Mouse (Mus musculus) liver, adult (tissue): ENCODE results near the gene Gm13199.

Experiments
- GATA4 ChIP-seq: IDR thresholded peaks from 2 replicates; pipeline ENCODE4 v1.6.1; 2014; ENCODE audit warnings: mild to moderate bottlenecking, low read length; ENCODE audit not compliant: insufficient replicate concordance

Gm13199 gene

DNA sequence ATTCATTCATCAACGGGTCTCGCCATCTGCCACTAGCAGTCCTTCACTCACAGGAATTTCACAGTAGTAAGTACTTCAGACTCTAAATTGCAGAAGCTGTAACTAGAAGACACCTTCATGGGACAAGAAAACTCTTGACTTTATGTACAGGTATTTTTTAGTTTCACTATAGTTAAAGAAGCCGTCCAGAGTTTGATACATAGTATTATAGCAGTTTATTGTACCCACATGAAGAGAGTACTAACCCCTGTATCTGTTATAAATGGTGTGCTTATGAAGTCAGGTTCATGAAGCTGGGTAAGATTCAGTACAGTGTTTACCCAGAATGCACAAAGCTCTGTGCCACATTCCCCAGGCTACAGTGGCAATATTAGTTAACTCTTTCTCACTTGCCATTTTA is at the start of gene Gm13199:
Gene Gm13199 (minus strand): TSS at position 101 of the 400 bp plus-strand sequence.
- TF ChIP-seq GATA4 = no peak

DNA sequence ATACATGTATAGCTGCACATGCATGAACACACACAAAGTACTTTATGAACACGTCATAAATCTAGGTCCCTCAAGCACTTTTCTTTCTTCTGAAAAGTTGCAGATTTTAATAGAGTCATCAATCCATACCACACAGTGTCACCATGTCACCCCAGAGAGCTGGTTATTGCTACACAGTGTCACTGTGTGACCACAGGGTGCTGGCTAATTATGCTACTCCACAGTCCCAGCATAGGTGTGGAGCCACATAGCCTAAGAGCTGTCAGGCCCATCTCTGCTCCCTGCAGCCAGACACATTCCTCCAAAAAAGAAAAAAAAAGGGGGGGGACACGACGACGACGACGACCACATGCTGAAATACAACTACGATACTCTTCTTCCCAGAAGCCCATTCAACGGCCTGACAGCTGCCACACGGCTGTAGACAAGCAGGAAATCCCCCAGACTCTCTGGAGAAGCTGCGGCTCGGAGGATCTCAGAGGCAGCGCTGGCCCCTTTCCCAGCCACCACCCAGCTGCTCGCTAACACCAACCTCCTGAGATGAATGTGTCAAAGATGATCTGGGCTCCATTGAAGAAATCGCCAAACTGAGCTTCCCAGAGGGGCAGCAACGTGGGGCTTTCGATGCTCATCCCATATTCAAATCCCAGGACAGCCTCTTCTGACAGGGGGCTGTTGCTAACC is 48.7 kb upstream of the Gm13199 start:
- no peak for TF ChIP-seq GATA4

DNA sequence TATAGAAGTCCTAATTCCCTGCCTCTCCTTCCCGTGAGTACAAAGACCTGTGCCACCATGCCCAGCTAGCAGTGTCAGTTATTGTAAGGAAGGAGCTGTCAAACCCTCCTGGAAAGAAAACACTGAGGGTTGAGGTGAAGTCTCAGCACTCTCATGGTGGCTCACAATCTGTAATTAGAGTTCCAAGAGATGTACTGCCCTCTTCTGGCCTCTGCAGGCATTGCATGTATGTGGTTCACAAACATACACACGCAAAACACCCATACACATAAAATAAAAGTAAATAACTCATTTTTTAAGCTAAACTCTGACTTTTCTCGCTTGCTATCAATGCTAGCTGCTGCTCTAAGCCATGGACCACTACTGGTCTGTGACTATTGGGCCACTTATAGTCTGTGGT is 43.9 kb upstream of the Gm13199 start:
- no peak for TF ChIP-seq GATA4

DNA sequence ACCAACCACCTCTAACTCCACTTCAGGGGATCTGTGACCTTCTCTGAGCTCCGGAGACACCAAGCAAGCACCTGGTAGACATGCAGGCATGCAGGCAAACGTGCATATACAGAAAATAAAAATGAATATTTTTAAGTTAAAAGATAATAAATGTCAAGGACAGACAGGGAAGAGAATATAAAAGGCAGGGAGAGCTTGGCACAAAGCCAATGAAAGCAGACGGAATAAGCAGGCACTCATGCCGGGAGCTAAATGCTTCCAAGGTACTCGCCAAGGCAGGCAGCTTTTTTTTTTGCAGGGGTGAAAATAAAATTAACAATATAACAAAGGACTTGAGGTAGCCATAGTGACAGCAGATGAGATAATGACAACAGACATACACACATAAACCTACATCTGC is 43.4 kb upstream of the Gm13199 start:
- no peak for TF ChIP-seq GATA4

DNA sequence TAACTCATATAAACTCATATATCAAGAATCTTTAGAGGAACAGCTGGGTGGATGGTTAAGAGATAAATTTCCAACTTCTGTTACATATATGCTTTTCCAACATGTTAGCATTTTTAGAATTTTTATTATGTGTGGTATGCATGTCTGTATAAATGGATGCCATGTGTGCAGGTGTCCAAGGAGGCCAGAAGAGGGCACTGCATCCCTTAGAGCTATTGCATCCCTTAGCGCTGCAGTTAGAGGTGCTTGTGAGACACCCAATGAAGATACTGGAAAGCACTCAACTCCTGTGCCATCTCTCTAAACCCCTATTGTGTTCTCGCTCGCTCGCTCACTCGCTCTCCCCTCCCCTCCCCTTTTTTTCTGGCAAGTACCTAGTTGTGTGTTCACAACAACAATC is 37.4 kb upstream of the Gm13199 start:
- TF ChIP-seq GATA4 = no peak

DNA sequence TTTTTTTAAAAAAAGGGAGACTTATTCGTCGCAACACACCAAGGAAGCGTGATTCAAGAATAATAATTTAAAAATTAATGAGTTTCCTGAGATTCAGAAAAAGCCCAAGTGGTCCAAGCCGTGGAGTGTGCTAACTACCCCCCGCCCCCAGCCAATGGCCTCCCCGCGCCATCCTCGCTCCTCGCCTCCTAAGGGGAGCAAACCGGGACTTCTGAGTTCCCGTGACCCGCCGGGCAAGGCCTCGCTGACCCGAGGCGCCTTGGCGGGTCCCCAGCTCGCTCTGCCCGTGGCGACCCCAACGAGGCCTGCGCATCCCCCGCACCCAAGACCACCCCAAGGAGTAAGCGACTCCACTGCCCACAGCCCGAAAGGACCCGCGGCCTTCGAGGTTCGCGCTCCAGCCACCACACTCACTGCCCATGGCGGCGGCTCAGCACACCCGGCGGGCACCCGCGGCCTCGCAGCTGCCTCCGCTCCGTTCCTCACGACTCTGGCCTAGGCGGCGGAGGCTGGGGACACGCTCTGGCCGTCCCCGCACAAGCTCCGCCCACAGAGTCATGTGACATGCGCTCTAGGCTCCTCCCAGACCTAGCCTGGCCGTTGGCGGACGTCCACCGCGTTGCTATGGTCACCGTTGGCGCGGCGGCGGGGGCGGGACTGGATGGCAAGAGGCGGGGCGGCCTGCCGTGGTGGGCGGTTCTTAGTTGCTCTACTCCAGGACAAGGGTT is 32.3 kb upstream of the Gm13199 start, which contains the start of gene Sec61a2:
Gene Sec61a2 (minus strand): TSS at position 590 of the 728 bp plus-strand sequence.
- peak; percentile 15; the same call in 1 of the 2 replicates for TF ChIP-seq GATA4

DNA sequence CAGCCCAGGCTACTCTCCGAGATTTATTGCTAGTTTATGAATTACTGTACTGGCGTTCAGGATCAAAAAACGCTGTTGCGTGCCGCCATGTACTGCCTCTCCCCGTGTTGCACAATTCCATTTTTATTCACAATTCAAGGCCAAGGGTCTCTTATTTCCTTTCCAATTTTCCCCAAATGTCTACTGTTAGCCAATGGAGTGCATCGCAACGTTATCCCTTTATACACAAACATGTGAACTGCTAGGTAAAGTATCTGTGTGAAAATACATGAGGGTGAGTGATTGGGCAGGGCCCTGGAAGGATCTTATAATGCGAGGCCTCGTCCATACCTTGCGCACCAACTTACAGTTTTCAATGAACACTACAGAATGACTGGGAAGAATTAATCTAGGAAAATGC is 31.6 kb upstream of the Gm13199 start:
- no peak for TF ChIP-seq GATA4

DNA sequence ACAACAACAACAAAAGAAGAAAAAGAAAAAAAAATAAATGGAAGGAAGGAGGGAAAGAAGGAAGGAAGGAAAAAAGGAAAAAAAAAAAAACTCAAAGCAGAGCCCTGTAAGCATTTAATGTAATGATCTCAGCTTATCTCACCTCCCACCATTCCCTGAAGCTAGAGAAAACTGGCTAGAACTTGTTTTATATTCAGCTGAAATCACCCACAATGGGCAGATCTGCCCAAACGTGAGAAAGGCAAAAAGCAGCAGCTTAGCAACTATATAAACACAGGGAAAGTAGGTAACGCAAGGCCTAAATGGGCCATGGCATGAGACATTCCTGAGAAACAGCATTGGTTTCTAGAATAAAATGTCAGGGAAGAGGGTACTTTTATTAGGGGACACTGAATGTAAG is 26.7 kb upstream of the Gm13199 start:
- TF ChIP-seq GATA4 = no peak

DNA sequence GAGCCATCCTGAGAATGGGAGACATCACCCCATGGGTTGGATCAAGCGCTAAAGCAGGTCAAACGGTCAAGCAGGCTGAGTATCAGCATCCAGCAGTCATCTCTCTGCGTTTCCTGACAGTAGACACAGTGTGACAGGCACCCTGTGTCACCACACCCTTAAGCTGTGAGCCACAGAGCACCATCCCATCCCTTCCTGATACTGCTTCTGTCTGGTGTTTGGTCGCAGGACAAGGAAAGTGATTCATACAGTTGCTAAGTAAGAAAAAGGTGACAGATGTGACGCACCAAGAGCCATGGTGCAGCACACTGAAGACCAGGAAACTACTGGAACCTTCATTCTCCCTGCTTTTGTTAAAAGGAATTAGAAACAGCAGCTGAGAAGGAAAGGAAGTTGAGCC is 26.1 kb upstream of the Gm13199 start:
- TF ChIP-seq GATA4 = no peak

DNA sequence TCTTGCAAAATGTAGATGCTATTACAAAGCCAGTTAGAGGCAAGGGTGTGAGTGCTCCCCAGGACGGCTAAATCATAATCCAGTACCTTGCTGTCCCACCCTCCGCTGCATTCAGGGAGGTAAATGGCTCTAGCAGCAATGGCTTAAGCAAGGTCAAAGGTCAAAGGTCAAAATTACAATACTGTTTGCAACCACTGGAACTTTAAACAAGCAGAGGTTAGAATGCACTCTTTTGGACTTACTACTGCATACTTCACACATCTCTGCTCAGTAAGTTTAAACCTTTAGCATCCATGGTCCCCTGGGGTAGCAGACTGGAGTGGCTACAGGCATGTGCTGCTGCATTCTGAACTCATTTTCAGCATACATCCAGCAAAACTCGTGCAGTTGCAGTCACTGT is 14.7 kb upstream of the Gm13199 start:
- no peak for TF ChIP-seq GATA4

DNA sequence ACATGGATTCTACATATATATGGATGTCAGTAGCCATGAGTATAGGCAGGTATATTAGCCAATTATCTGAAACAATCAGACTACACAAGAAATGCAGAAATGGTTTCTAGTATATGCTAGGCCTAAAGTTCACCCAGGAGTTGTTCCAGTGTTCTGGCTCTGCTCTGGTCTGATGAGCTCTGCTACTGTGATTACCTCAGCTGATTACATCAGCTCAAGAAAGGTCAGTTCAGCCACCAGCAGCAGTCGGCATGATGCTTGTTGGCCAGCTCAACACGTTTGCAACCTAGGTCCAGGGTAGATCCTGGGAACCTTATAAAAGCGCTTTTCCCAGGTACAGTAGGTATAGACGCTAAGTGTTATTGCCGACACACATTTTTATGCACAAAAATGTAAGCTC is 7.0 kb upstream of the Gm13199 start:
- TF ChIP-seq GATA4 = no peak

DNA sequence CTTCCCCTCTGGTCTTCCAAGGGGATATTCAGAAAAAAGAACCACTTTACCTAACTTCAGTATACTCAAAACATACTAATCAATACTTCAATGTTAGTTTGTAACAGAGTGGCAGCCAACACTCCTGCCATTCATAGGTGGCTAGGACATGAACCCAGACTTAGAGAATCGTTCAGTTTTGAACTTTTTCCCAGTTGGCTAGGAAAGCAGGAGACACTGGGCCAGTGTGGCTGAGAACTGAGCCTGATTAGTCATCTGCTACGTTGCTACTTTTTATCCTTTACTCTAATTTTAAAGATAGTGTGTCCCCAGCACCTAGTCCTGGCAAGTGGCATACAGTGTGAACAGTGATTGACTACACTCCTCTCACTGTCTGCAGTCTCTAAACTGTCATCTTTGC is 4.9 kb upstream of the Gm13199 start:
- TF ChIP-seq GATA4 = no peak

DNA sequence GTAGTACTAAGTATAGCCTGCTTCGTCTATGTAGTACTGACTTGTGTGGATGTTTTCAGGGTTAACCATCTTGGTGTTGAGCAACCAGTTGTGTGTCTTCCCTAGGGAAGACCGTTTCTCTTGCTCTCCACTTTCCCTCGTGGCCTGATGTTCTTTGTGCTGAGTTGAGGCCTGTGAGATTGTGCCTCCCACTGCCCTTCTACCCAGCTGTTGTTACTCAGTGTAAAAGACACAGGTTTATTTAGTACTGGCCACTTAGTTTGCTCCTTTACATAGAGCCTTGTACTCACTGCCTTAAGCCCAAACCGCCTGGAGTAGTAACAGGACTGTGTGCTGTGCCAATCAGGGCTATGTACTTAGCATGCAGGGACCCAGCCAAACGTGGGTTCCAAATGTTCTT is 10.9 kb downstream of the Gm13199 start:
- TF ChIP-seq GATA4 = no peak

DNA sequence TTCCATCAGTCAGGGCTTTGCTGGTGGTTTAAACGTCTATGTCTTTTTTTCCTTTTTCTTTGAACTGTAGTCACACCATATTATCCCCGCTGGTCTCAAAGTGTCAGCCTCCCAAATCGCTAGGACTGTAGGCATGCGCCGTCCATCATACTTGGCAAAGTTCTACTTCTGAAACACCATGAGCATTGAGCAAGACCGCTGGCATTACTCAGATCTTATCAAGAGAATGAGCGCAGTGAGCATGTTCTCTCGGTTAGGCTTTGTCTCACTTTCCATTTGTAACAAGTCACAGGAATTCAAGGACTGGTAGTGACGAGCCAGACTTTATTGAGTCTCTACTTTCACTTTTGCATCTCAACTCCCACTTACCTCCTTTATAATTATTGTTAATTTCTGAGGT is 11.6 kb downstream of the Gm13199 start:
- no peak for TF ChIP-seq GATA4

DNA sequence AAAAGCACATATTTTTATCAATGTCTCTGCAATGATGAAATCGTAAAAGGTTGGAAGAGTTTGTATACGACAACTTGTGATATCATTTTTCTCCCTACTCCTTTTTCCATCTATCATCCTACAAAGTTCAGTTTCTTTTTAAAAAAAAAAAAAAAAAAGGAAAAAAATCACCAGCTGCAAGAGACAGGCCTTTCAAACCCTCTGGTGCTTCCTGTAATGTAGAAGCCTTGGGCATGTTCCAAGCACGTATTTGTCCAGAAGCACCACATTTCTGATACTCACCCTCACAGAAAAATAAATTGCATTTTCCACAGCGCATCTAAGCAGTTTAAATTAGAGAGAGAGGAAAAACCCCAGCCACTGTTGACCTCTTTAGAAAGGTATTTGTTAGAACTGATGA is 16.9 kb downstream of the Gm13199 start:
- no peak for TF ChIP-seq GATA4

DNA sequence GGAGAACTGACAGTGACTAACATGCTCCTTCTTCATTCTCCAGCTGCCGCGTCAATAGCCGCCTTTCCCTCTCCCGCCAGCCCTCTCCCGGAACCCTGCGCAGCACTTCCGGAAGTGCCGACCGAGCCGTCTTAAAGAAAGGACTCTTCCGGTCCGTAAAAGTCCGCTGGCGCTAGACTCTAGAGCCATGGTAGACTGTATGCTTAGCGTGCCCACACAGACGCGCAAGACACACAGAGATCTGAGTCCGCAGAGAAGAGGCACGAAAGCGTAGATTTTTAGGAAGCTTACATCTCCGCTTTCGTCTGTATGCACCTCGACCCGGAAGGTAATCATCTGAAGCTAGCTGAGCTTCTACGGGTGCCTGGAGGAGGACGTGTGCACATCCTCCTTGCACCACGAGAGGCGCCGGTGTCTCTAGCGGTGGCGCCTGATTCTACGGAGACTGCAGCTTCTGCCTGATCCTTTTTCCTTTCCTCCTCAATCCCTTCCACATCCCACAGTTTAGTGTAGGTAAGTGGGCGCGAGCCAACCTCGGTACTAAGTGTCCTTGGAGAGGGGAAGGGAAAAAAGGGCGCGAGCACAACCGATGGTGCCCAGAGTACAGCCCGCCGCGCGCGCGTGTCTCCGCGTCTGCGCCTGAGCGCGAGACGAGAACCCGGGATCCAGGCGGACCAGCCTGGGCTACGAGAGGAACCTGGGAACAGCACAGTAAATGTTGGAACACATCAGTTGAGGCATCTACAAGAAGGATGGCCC is 17.7 kb downstream of the Gm13199 start, which contains the start of the genes Nudt5 and Cdc123:
Gene Nudt5 (plus strand): TSS at position 147 of the 759 bp plus-strand sequence.
Gene Cdc123 (minus strand): TSS at position 292 of the 759 bp plus-strand sequence.
- TF ChIP-seq GATA4 = no peak

DNA sequence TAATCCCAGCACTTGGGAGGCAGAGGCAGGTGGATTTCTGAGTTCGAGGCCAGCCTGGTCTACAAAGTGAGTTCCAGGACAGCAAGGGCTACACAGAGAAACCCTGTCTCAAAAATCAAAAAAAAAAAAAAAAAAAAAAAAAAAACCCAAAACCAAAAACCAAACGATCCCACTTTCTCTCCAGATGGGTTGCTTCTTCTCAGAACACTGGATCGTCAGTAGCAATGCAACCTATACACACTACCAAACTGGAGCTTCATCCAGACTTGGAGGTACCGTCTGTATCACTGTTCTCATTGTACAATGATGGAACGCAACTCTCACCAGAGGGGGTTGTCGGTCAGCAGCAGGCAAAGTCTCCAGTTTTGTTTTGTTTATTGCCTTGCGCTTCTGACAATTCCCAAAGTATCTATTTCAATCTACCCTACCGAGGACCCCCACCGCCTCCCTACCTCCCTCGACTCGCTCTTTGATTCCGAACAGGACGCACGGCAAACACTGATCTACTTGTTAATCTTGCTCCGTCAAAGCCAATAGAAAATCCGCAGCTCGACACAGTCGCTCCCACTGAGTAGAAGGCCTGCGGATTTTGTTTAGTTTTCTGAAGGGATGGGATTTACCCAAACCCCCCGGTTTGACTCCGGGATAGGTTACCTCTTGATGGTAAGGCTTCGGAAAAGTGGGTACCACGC is 18.4 kb downstream of the Gm13199 start:
- TF ChIP-seq GATA4 = no peak
